Comparison of ENCODE assay signal across 10 mouse cellular contexts in the genomic region with DNA sequence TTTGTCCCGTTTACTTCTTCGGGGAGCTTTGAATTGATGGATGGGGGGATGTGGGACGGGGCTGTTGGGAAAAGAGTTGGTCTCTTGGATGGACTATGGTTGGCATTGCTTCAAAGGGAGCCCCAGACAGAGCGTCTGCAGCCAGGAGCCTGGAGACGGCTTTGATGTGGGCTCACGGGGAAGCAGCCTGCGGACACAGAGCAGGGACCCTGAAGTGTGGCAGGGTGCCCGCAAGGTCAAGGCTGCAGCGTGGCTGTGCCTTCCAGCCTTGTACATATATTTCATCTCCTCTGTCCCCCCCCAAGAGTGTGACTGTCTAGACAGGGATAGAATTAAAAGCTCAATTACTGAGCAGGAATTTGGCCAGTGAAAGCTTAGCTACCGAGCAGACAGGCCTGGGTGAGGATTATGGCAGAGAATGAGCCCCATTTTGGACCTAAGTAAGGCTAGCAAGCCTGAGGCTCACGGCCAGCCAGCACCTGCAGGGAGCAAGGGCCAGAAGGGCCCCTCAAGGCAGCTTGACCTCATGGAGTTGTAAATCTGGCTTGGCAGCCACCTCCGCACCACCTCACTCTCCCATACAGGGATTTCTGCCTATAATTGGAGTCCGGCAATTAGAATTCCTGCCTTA. TPM values are rescaled to one million over a fixed set of nuclear protein-coding genes. Genes with fewer than 3 reads are reported as not detected.
DNase-seq lines count a peak whose midpoint lies in the region; ATAC-seq and TF ChIP-seq lines count a peak whose summit lies in the region.
"Had no signal": no experiment of that assay in that cellular context is flagged by ENCODE, and none has a peak within 500 bp of the region (broad histone marks: within the 10 kb centered on the region; RNA-seq: fewer than 3 reads in every experiment).

No protein-coding gene starts in this region.

- H3K4me2 ChIP-seq in hindbrain, embryonic 15.5 days: no peak overlapping the region
- H3K4me2 ChIP-seq in hindbrain, embryonic 13.5 days: no peak overlapping the region
- H3K4me2 ChIP-seq: liver, embryonic 12.5 days had no signal

- WGBS in hindbrain, embryonic 15.5 days: 49% methylated on average over 13 of the region's 13 CpGs
- 60% methylated on average over 13 of the region's 13 CpGs for WGBS in hindbrain, embryonic 13.5 days
- WGBS in thymus, adult 2 months: 60% methylated on average over 13 of the region's 13 CpGs

- H3K27me3 ChIP-seq in hindbrain, embryonic 15.5 days: 0 out of 2 replicates have a peak, but pooled peaks cover 4% of the 10 kb centered on the region
- no peaks in the 10 kb centered on the region for H3K27me3 ChIP-seq in hindbrain, embryonic 13.5 days
- H3K27me3 ChIP-seq in thymus, adult 2 months (ENCODE audit: control insufficient read depth, insufficient read depth, low read length): no peaks in the 10 kb centered on the region
- H3K27me3 ChIP-seq: liver, embryonic 12.5 days had no signal

- peaks cover 18% of the 10 kb centered on the region for H3K4me1 ChIP-seq in hindbrain, embryonic 15.5 days (replicated peaks)
- peaks cover 20% of the 10 kb centered on the region for H3K4me1 ChIP-seq in hindbrain, embryonic 13.5 days (replicated peaks)
- no peaks in the 10 kb centered on the region for H3K4me1 ChIP-seq in thymus, adult 2 months (replicated peaks; ENCODE audit: control insufficient read depth, insufficient read depth, low read length)

- TF ChIP-seq POLR2A in thymus, adult 2 months (IDR thresholded peaks at IDR 0.05; ENCODE audit: control insufficient read depth, extremely low read depth, insufficient read depth, low read length, poor library complexity): no peak

- H3K4me3 ChIP-seq in hindbrain, embryonic 15.5 days: no peak overlapping the region
- H3K4me3 ChIP-seq in hindbrain, embryonic 13.5 days: no peak overlapping the region
- H3K4me3 ChIP-seq in thymus, adult 2 months (ENCODE audit: control insufficient read depth, insufficient read depth, low read length): no peak overlapping the region
- H3K4me3 ChIP-seq: liver, embryonic 12.5 days had no signal

- no peaks in the 10 kb centered on the region for H3K9me3 ChIP-seq in hindbrain, embryonic 15.5 days
- no peaks in the 10 kb centered on the region for H3K9me3 ChIP-seq in hindbrain, embryonic 13.5 days
- H3K9me3 ChIP-seq: liver, embryonic 12.5 days had no signal

- DNase-seq in adrenal gland, adult (ENCODE audit: inconsistent age in 2 of 2, low spot score in 1 of 2): peak; percentile 81 to 83
- DNase-seq in adrenal gland, adult 18-20 months (ENCODE audit: low spot score in 2 of 2): no peak
- DNase-seq in right cerebral cortex, postnatal 10 days (ENCODE audit: low spot score in 2 of 2): peak; percentile 63 to 65
- no peak for DNase-seq in right cerebral cortex, postnatal 25 days
- DNase-seq in retina, postnatal 7 days (ENCODE audit: low read depth, low spot score): peak; percentile 33
- no peak for DNase-seq in thymus, adult 2 months
- DNase-seq: kidney, postnatal 25 days had no signal

- H3K27ac ChIP-seq in hindbrain, embryonic 15.5 days (replicated peaks): no peak overlapping the region
- H3K27ac ChIP-seq in hindbrain, embryonic 13.5 days: no peak overlapping the region
- no peak overlapping the region for H3K27ac ChIP-seq in thymus, adult 2 months (ENCODE audit: control insufficient read depth, insufficient read depth, low read length)
- H3K27ac ChIP-seq: liver, embryonic 12.5 days had no signal

- TF ChIP-seq CTCF in thymus, adult 2 months (IDR thresholded peaks at IDR 0.05; ENCODE audit: borderline replicate concordance, control insufficient read depth, extremely low read depth, insufficient read depth, low read length, poor library complexity): no peak

- H3K9ac ChIP-seq in hindbrain, embryonic 15.5 days: no peak overlapping the region
- H3K9ac ChIP-seq in hindbrain, embryonic 13.5 days: no peak overlapping the region
- H3K9ac ChIP-seq: liver, embryonic 12.5 days had no signal

- ATAC-seq in hindbrain, embryonic 15.5 days (ENCODE audit: low FRiP score, low read depth): peak; percentile 45; the same call in 1 of the 2 replicates
- ATAC-seq in hindbrain, embryonic 13.5 days (ENCODE audit: low FRiP score): no peak
- ATAC-seq: liver, embryonic 12.5 days had no signal

- H3K36me3 ChIP-seq in hindbrain, embryonic 15.5 days: no peaks in the 10 kb centered on the region
- no peaks in the 10 kb centered on the region for H3K36me3 ChIP-seq in hindbrain, embryonic 13.5 days
- no peaks in the 10 kb centered on the region for H3K36me3 ChIP-seq in thymus, adult 2 months (ENCODE audit: control insufficient read depth, insufficient read depth, low read length)
- H3K36me3 ChIP-seq: liver, embryonic 12.5 days had no signal

RNA-seq across cellular contexts. Expression of a gene that starts 40.5 kb away (rescaled TPM):
- 10 to 100 TPM; 31.8 to 79.5 TPM for total RNA-seq in adrenal gland, adult 18-20 months (2021)
- 19.9 and 22.2 TPM in 2 replicates for polyA plus RNA-seq in hindbrain, embryonic 15.5 days (2015; fragmentation: Nextera tagmentation; extraction: Ambion mirVana)
- polyA plus RNA-seq in hindbrain, embryonic 13.5 days (2015; fragmentation: Nextera tagmentation; extraction: Ambion mirVana): 11.2 and 15.4 TPM in 2 replicates
- 35.8 TPM in 2 replicates for polyA plus RNA-seq in thymus, adult 2 months (2012; rRNA removed)

RNA-seq across cellular contexts. Expression of a gene that starts 55.4 kb away (rescaled TPM):
- total RNA-seq in adrenal gland, adult 18-20 months (2021): not detected
- 0.04 TPM in 1 of 2 replicates, not detected in the other for polyA plus RNA-seq in hindbrain, embryonic 15.5 days (2015; fragmentation: Nextera tagmentation; extraction: Ambion mirVana)
- polyA plus RNA-seq in hindbrain, embryonic 13.5 days (2015; fragmentation: Nextera tagmentation; extraction: Ambion mirVana): not detected in 2 replicates
- polyA plus RNA-seq in thymus, adult 2 months (2012; rRNA removed): 0.64 and 0.94 TPM in 2 replicates
- polyA plus RNA-seq: liver, embryonic 12.5 days had no signal

Comparison
In these comparisons a context has a peak if more than half of its experiments do, and no peak if none do; other contexts are left out.
1. DNase-seq: peak in adrenal gland, adult (2 of 2), right cerebral cortex, postnatal 10 days (2 of 2) and retina, postnatal 7 days (single experiment); none in adrenal gland, adult 18-20 months (0 of 2), right cerebral cortex, postnatal 25 days (single experiment) and thymus, adult 2 months (single experiment).